Mouse (Mus musculus) CH12.LX (cell line): Measurements from ENCODE around the gene Esr1. TPM values are rescaled to one million over a fixed set of nuclear protein-coding genes. Genes with fewer than 3 reads are reported as not detected.

Source experiments
- DNase-seq: peaks from one replicate; pipeline ENCODE4 v3.0.0-alpha.2; 2013; ENCODE audit errors: extremely low read depth
- H3K27ac ChIP-seq: 2 replicates; pipeline ENCODE4 v1.5.1; 2012; ENCODE audit warnings: low read depth, mild to moderate bottlenecking, control low read depth, moderate library complexity; ENCODE audit not compliant: insufficient read depth
- H3K27me3 ChIP-seq: replicated peaks from 2 replicates; pipeline ENCODE3; 2012; ENCODE audit warnings: inconsistent platforms
- H3K36me3 ChIP-seq, 2 experiments: replicated peaks in 1 of 2; 2 replicates each; pipeline versions ENCODE3 to v1.6.1; 2012; ENCODE audit warnings: inconsistent platforms in 1 of 2, low read length in 1 of 2, mild to moderate bottlenecking in 1 of 2, mixed read lengths in 1 of 2, moderate library complexity in 1 of 2; ENCODE audit not compliant: control insufficient read depth in 1 of 2, insufficient read depth in 1 of 2
- H3K4me1 ChIP-seq, 2 experiments: 2 replicates each; pipeline ENCODE4 v1.6.1; 2012; ENCODE audit warnings: inconsistent platforms in 1 of 2, moderate library complexity in 1 of 2; ENCODE audit not compliant: insufficient read depth in 2 of 2, control insufficient read depth in 1 of 2
- H3K4me2 ChIP-seq: 2 replicates; pipeline ENCODE4 v1.6.1; 2012; ENCODE audit warnings: low read depth, mild to moderate bottlenecking, control low read depth; ENCODE audit not compliant: poor library complexity, insufficient read depth, severe bottlenecking
- H3K4me3 ChIP-seq, 3 experiments: fragments of 150-350 bp in 1 of 3; sonication (generic) in 1 of 3; replicated peaks in 1 of 3; 2 replicates each; pipeline versions ENCODE3 to v1.5.1; 2011 to 2012; ENCODE audit warnings: low read depth in 2 of 3, low read length in 2 of 3, mild to moderate bottlenecking in 2 of 3, moderate library complexity in 2 of 3, control low read depth in 1 of 3, improper control_type of control experiment in 1 of 3, inconsistent platforms in 1 of 3, mixed read lengths in 1 of 3; ENCODE audit not compliant: poor library complexity in 1 of 3
- H3K79me2 ChIP-seq: replicated peaks from 2 replicates; pipeline ENCODE4 v1.6.1; 2012; ENCODE audit warnings: mild to moderate bottlenecking, moderate library complexity; ENCODE audit not compliant: control insufficient read depth, poor library complexity, insufficient read depth, severe bottlenecking; ENCODE audit errors: extremely low read depth
- H3K9ac ChIP-seq: 2 replicates; pipeline ENCODE4 v1.6.1; 2012; ENCODE audit warnings: low read depth, mild to moderate bottlenecking, control low read depth, moderate library complexity; ENCODE audit not compliant: insufficient read depth
- H3K9me3 ChIP-seq: replicated peaks from 2 replicates; pipeline ENCODE3; 2012; ENCODE audit warnings: low read length, inconsistent platforms, mixed read lengths
- BHLHE40 ChIP-seq: IDR thresholded peaks from 2 replicates; pipeline ENCODE4 v1.6.1; 2011; ENCODE audit warnings: mild to moderate bottlenecking, low read depth, low read length, improper control_type of control experiment
- EP300 ChIP-seq: IDR thresholded peaks from 2 replicates; pipeline ENCODE4 v1.6.1; 2011; ENCODE audit warnings: low read length, improper control_type of control experiment
- HCFC1 ChIP-seq: IDR thresholded peaks from 2 replicates; pipeline ENCODE4 v1.6.1; 2012; ENCODE audit warnings: low read depth, mild to moderate bottlenecking, inconsistent platforms, low read length, improper control_type of control experiment
- JUN ChIP-seq: IDR thresholded peaks from 2 replicates; pipeline ENCODE4 v1.6.1; 2011; ENCODE audit warnings: low read depth, mild to moderate bottlenecking, low read length, improper control_type of control experiment, moderate library complexity; ENCODE audit not compliant: insufficient read depth
- JUND ChIP-seq: conservative IDR thresholded peaks from 2 replicates; pipeline ENCODE4 v1.6.1; 2011; ENCODE audit warnings: low read depth, low read length, improper control_type of control experiment
- MAFK ChIP-seq: IDR thresholded peaks from 2 replicates; pipeline ENCODE4 v1.6.1; 2011; ENCODE audit warnings: low read length, improper control_type of control experiment; ENCODE audit not compliant: insufficient replicate concordance
- MAZ ChIP-seq: IDR thresholded peaks from 2 replicates; pipeline ENCODE4 v1.6.1; 2012; ENCODE audit warnings: low read depth, mild to moderate bottlenecking, inconsistent platforms, low read length, improper control_type of control experiment, moderate library complexity
- MXI1 ChIP-seq: IDR thresholded peaks from 2 replicates; pipeline ENCODE4 v1.6.1; 2011; ENCODE audit warnings: mild to moderate bottlenecking, low read depth, low read length, improper control_type of control experiment
- NRF1 ChIP-seq: IDR thresholded peaks from 2 replicates; pipeline ENCODE4 v1.6.1; 2014; ENCODE audit warnings: low read depth, mild to moderate bottlenecking, inconsistent platforms, low read length, improper control_type of control experiment, moderate library complexity
- PAX5 ChIP-seq: IDR thresholded peaks from 2 replicates; pipeline ENCODE4 v1.6.1; 2012; ENCODE audit warnings: low read length, inconsistent platforms, mixed read lengths
- POLR2AphosphoS2 ChIP-seq: IDR thresholded peaks from 2 replicates; pipeline ENCODE4 v1.6.1; 2011; ENCODE audit warnings: low read depth, low read length, improper control_type of control experiment
- RAD21 ChIP-seq: IDR thresholded peaks from 2 replicates; pipeline ENCODE4 v1.6.1; 2011; ENCODE audit warnings: low read depth, mild to moderate bottlenecking, low read length, improper control_type of control experiment, moderate library complexity
- RCOR1 ChIP-seq: conservative IDR thresholded peaks from 2 replicates; pipeline ENCODE4 v1.6.1; 2012; ENCODE audit warnings: low read depth, mild to moderate bottlenecking, inconsistent platforms, low read length, improper control_type of control experiment
- SIN3A ChIP-seq: IDR thresholded peaks from 2 replicates; pipeline ENCODE4 v1.6.1; 2012; ENCODE audit warnings: low read length, improper control_type of control experiment, inconsistent platforms
- TCF12 ChIP-seq: IDR thresholded peaks from 2 replicates; pipeline ENCODE4 v1.6.1; 2014; ENCODE audit warnings: low read depth, mild to moderate bottlenecking, inconsistent platforms, low read length, improper control_type of control experiment
- UBTF ChIP-seq: IDR thresholded peaks from 2 replicates; pipeline ENCODE4 v1.6.1; 2012; ENCODE audit warnings: low read depth, mild to moderate bottlenecking, inconsistent platforms, low read length, improper control_type of control experiment, moderate library complexity
- USF1 ChIP-seq: IDR thresholded peaks from 2 replicates; pipeline ENCODE4 v1.6.1; 2014; ENCODE audit warnings: low read depth, mild to moderate bottlenecking, inconsistent platforms, low read length, improper control_type of control experiment
- USF2 ChIP-seq: conservative IDR thresholded peaks from 2 replicates; pipeline ENCODE4 v1.6.1; 2011; ENCODE audit warnings: low read depth, low read length, improper control_type of control experiment
- ZKSCAN1 ChIP-seq: IDR thresholded peaks from 2 replicates; pipeline ENCODE4 v1.6.1; 2012; ENCODE audit warnings: low read depth, inconsistent platforms, low read length, improper control_type of control experiment, borderline replicate concordance
- ZMIZ1 ChIP-seq: IDR thresholded peaks from 2 replicates; pipeline ENCODE4 v1.6.1; 2012; ENCODE audit warnings: low read depth, mild to moderate bottlenecking, inconsistent platforms, low read length, improper control_type of control experiment
- dilution Hi-C: fragments of 300-500 bp; cut with MboI; formaldehyde crosslinking; loops from 2 replicates; pipeline ENCODE4 v1.14.3; 2020; ENCODE audit warnings: low sequenced_read_pairs; ENCODE audit not compliant: extremely low pct_unique_long_range_greater_than_20kb, extremely low pct_ligation_motif_present
- in situ Hi-C: fragments of 300-500 bp; cut with MboI; formaldehyde crosslinking; loops from 3 replicates; pipeline ENCODE4 v1.14.3; 2019; ENCODE audit warnings: low sequenced_read_pairs, low pct_ligation_motif_present, low pct_unique_long_range_greater_than_20kb, mixed read lengths
- polyA plus RNA-seq: library from polyadenylated mRNA; unstranded; fragments of >175 nt; gene quantifications from 2 replicates; pipeline ENCODE4 v1.2.1, GENCODE M21; 2012; ENCODE audit warnings: low read depth; ENCODE audit not compliant: insufficient read length
- total RNA-seq, 2 experiments: library from RNA; depleted of rRNA; stranded (reverse); fragments of 300-350 nt in 1 of 2; fragments of >200 nt in 1 of 2; gene quantifications; 2 replicates each; pipeline ENCODE4 v1.2.3; 2012 to 2014

Esr1 gene
- total and polyA plus RNA-seq, 3 experiments: 0.63 to 1.0 (median 0.64) TPM

GRCm38 (mm10) chr10:4646851-4647250 is 35.5 kb downstream of the Esr1 start:
- TF ChIP-seq EP300: no peak
- no peak for TF ChIP-seq MAZ
- TF ChIP-seq UBTF: no peak
- TF ChIP-seq RAD21: no peak
- TF ChIP-seq POLR2AphosphoS2: no peak
- no peak for TF ChIP-seq USF1
- no peak for TF ChIP-seq HCFC1
- TF ChIP-seq JUN: no peak
- no peak for TF ChIP-seq SIN3A
- TF ChIP-seq ZKSCAN1: no peak
- TF ChIP-seq USF2: no peak
- no peak for TF ChIP-seq MAFK
- TF ChIP-seq TCF12: no peak
- TF ChIP-seq NRF1: no peak
- TF ChIP-seq ZMIZ1: no peak
- TF ChIP-seq PAX5: no peak
- Histone ChIP-seq H3K27ac (no peak overlapping the region), H3K4me3 (no peak overlapping the region), H3K9me3 (no peaks in the 10 kb centered on the region), H3K9ac (no peak overlapping the region), H3K36me3 (no peaks in the 10 kb centered on the region), H3K4me1 (no peaks in the 10 kb centered on the region), H3K27me3 (no peaks in the 10 kb centered on the region), H3K4me2 (no peak overlapping the region), H3K79me2 (no peaks in the 10 kb centered on the region)
- in situ Hi-C loops (loop anchor here (25.0 kb wide), 1 partner anchor 340 kb away; no protein-coding TSS in a partner anchor), dilution Hi-C loops (no loop called here)
- DNase-seq: no peak

GRCm38 (mm10) chr10:4665380-4665779 is 54.0 kb downstream of the Esr1 start:
- TF ChIP-seq SIN3A: no peak
- no peak for TF ChIP-seq BHLHE40
- TF ChIP-seq UBTF: no peak
- TF ChIP-seq MXI1: no peak
- TF ChIP-seq RCOR1: no peak
- no peak for TF ChIP-seq JUND
- TF ChIP-seq, all 38 proteins: peak for 0
- Histone ChIP-seq H3K4me2 (no peak overlapping the region), H3K79me2 (no peaks in the 10 kb centered on the region), H3K36me3 (no peaks in the 10 kb centered on the region), H3K4me3 (no peak overlapping the region), H3K9ac (no peak overlapping the region), H3K27ac (no peak overlapping the region), H3K9me3 (no peaks in the 10 kb centered on the region), H3K27me3 (no peaks in the 10 kb centered on the region), H3K4me1 (no peaks in the 10 kb centered on the region)
- dilution Hi-C loops (no loop called here), in situ Hi-C loops (no loop called here)
- DNase-seq: no peak
